ENCODE assay signal across 14 mouse cellular contexts in genomic region chr7:67754606-67755005, GRCm38 (mm10). TPM values are rescaled to one million over a fixed set of nuclear protein-coding genes. Genes with fewer than 3 reads are reported as not detected.
DNase-seq lines count a peak whose midpoint lies in the region; ATAC-seq lines count a peak whose summit lies in the region.
"Had no signal": no experiment of that assay in that cellular context is flagged by ENCODE, and none has a peak within 500 bp of the region (broad histone marks: within the 10 kb centered on the region; RNA-seq: fewer than 3 reads in every experiment).

No protein-coding gene starts in this region.

- H3K4me2 ChIP-seq in hindbrain, embryonic 12.5 days (replicated peaks) = no peak overlapping the region
- H3K4me2 ChIP-seq: forebrain, embryonic 13.5 days; neural tube, embryonic 15.5 days had no signal

- no peaks in the 10 kb centered on the region for H3K9me3 ChIP-seq in hindbrain, embryonic 12.5 days (replicated peaks)
- H3K9me3 ChIP-seq: forebrain, embryonic 13.5 days; neural tube, embryonic 15.5 days had no signal

- intact Hi-C loops in gastrocnemius, postnatal 14 days (cut with DNase I; ENCODE audit: low total_unique reads) = no loop called here

- peaks cover 9% of the 10 kb centered on the region for H3K4me1 ChIP-seq in hindbrain, embryonic 12.5 days

- no peak overlapping the region for H3K9ac ChIP-seq in hindbrain, embryonic 12.5 days
- H3K9ac ChIP-seq: forebrain, embryonic 13.5 days; neural tube, embryonic 15.5 days had no signal

- no peak overlapping the region for H3K27ac ChIP-seq in hindbrain, embryonic 12.5 days
- H3K27ac ChIP-seq: forebrain, embryonic 13.5 days; neural tube, embryonic 15.5 days had no signal

- 79% methylated on average over 11 of the region's 11 CpGs for WGBS in hindbrain, embryonic 12.5 days

- H3K4me3 ChIP-seq in hindbrain, embryonic 12.5 days = no peak overlapping the region
- H3K4me3 ChIP-seq: forebrain, embryonic 13.5 days; neural tube, embryonic 15.5 days had no signal

- no peaks in the 10 kb centered on the region for H3K36me3 ChIP-seq in hindbrain, embryonic 12.5 days
- H3K36me3 ChIP-seq: neural tube, embryonic 15.5 days had no signal

- peaks cover 19% of the 10 kb centered on the region for H3K27me3 ChIP-seq in hindbrain, embryonic 12.5 days

- no peak for ATAC-seq in hindbrain, embryonic 12.5 days (ENCODE audit: low FRiP score)
- ATAC-seq: activated CD4-positive, CD25-positive, alpha-beta regulatory T cell, adult 4 months; CD4-positive, CD25-positive, alpha-beta regulatory T cell, adult 4 months; forebrain, embryonic 13.5 days had no signal

- DNase-seq in ovary, adult 18-20 months (ENCODE audit: low spot score) = peak; percentile 59
- no peak for DNase-seq in ovary, postnatal 10 days (ENCODE audit: low spot score)
- DNase-seq in gastrocnemius, postnatal 14 days = peak; percentile 48
- peak; percentile 38 for DNase-seq in lung, postnatal 10 days
- peak; percentile 56 for DNase-seq in testis, postnatal 14 days (ENCODE audit: low spot score)
- no peak for DNase-seq in spleen, adult 12 weeks (ENCODE audit: low spot score)
- DNase-seq: cerebellum, adult 11-12 months; kidney, postnatal 10 days; thymus, postnatal 36 days had no signal

RNA-seq across cellular contexts. Expression of gene Synm, which starts 4.9 kb away (rescaled TPM):
- total RNA-seq in gastrocnemius, postnatal 14 days (2021) = 100 to 1,000 TPM; 100 to 120 TPM
- polyA plus RNA-seq in hindbrain, embryonic 12.5 days (2016; fragmentation: Nextera tagmentation; extraction: Ambion mirVana) = 5.9 and 6.8 TPM in 2 replicates
- polyA plus RNA-seq: activated CD4-positive, CD25-positive, alpha-beta regulatory T cell, adult 4 months; CD4-positive, CD25-positive, alpha-beta regulatory T cell, adult 4 months had no signal

Comparison
In these comparisons a context has a peak if more than half of its experiments do, and no peak if none do; other contexts are left out.
1. DNase-seq: peak in ovary, adult 18-20 months (single experiment), gastrocnemius, postnatal 14 days (single experiment), lung, postnatal 10 days (single experiment) and testis, postnatal 14 days (single experiment); none in ovary, postnatal 10 days (single experiment) and spleen, adult 12 weeks (single experiment).